7 mouse cellular contexts compared by ENCODE assay signal in genomic region chr4:139636373-139636772, GRCm38 (mm10). TPM values are rescaled to one million over a fixed set of nuclear protein-coding genes. Genes with fewer than 3 reads are reported as not detected.
DNase-seq lines count a peak whose midpoint lies in the region; ATAC-seq and TF ChIP-seq lines count a peak whose summit lies in the region.

No protein-coding gene starts in this region.

- H3K36me3 ChIP-seq in midbrain, embryonic 11.5 days (ENCODE audit: control insufficient read depth, insufficient read depth, low read length) = no peaks in the 10 kb centered on the region
- H3K36me3 ChIP-seq in midbrain, embryonic 15.5 days (replicated peaks) = 0 out of 2 replicates have a peak, but pooled peaks cover 8% of the 10 kb centered on the region
- peaks cover 14% of the 10 kb centered on the region for H3K36me3 ChIP-seq in liver, postnatal 0 days (replicated peaks; ENCODE audit: insufficient read depth, low read length)

- 27% methylated on average over 7 of the region's 7 CpGs for WGBS in midbrain, embryonic 11.5 days
- WGBS in midbrain, embryonic 15.5 days = 24% methylated on average over 7 of the region's 7 CpGs
- WGBS in liver, postnatal 0 days (ENCODE audit: insufficient replicate concordance) = 35% methylated on average over 7 of the region's 7 CpGs

- no peak overlapping the region for H3K27ac ChIP-seq in midbrain, embryonic 11.5 days (ENCODE audit: low read depth, low read length)
- H3K27ac ChIP-seq in midbrain, embryonic 15.5 days = no peak overlapping the region
- no peak overlapping the region for H3K27ac ChIP-seq in cortical plate, adult 2 months (ENCODE audit: insufficient read depth, low read length)
- no peak overlapping the region for H3K27ac ChIP-seq in liver, postnatal 0 days (ENCODE audit: low read depth)

- TF ChIP-seq POLR2A in cortical plate, adult 2 months (IDR thresholded peaks at IDR 0.05; ENCODE audit: extremely low read depth, insufficient read depth, low read length) = no peak

- H3K4me3 ChIP-seq in midbrain, embryonic 11.5 days (ENCODE audit: low read depth, low read length) = no peak overlapping the region
- H3K4me3 ChIP-seq in midbrain, embryonic 15.5 days = no peak overlapping the region
- no peak overlapping the region for H3K4me3 ChIP-seq in cortical plate, adult 2 months (ENCODE audit: insufficient read depth, low read length)
- no peak overlapping the region for H3K4me3 ChIP-seq in liver, postnatal 0 days (ENCODE audit: low read depth, low read length)

- no peaks in the 10 kb centered on the region for H3K9me3 ChIP-seq in midbrain, embryonic 11.5 days (ENCODE audit: control insufficient read depth, low read length)
- no peaks in the 10 kb centered on the region for H3K9me3 ChIP-seq in midbrain, embryonic 15.5 days
- no peaks in the 10 kb centered on the region for H3K9me3 ChIP-seq in liver, postnatal 0 days (ENCODE audit: low read length)

- no peak overlapping the region for H3K9ac ChIP-seq in midbrain, embryonic 11.5 days (ENCODE audit: low read length)
- H3K9ac ChIP-seq in midbrain, embryonic 15.5 days = no peak overlapping the region
- H3K9ac ChIP-seq in liver, postnatal 0 days (replicated peaks) = no peak overlapping the region

- H3K4me1 ChIP-seq in midbrain, embryonic 11.5 days (ENCODE audit: control insufficient read depth, insufficient read depth, low read length) = peaks cover 13% of the 10 kb centered on the region
- H3K4me1 ChIP-seq in midbrain, embryonic 15.5 days = peaks cover 11% of the 10 kb centered on the region
- no peaks in the 10 kb centered on the region for H3K4me1 ChIP-seq in cortical plate, adult 2 months (ENCODE audit: control insufficient read depth, insufficient read depth, low read length)
- H3K4me1 ChIP-seq in liver, postnatal 0 days (ENCODE audit: insufficient read depth) = peaks cover 12% of the 10 kb centered on the region

- TF ChIP-seq EP300 in liver, postnatal 0 days (IDR thresholded peaks at IDR 0.05; ENCODE audit: low read depth) = no peak

- no peak for ATAC-seq in midbrain, embryonic 11.5 days (ENCODE audit: low FRiP score)
- no peak for ATAC-seq in midbrain, embryonic 15.5 days (replicated peaks)
- ATAC-seq in inflammation-experienced regulatory T-cells, adult 6 months = peak; percentile 56
- no peak for ATAC-seq in liver, postnatal 0 days

- DNase-seq in midbrain, embryonic 11.5 days (ENCODE audit: low spot score, missing footprints) = peak; percentile 99
- peak; percentile 49 for DNase-seq in adipocyte (ENCODE audit: low spot score)
- DNase-seq in liver, postnatal 0 days = peak; percentile 81
- peak; percentile 84 for DNase-seq in right cerebral cortex, postnatal 14 days

- H3K27me3 ChIP-seq in midbrain, embryonic 11.5 days (ENCODE audit: control insufficient read depth, insufficient read depth, low read length) = no peaks in the 10 kb centered on the region
- no peaks in the 10 kb centered on the region; the same call in 1 of the 2 replicates for H3K27me3 ChIP-seq in midbrain, embryonic 15.5 days (replicated peaks)
- H3K27me3 ChIP-seq in liver, postnatal 0 days (ENCODE audit: insufficient read depth, low read length) = no peaks in the 10 kb centered on the region

- H3K4me2 ChIP-seq in midbrain, embryonic 11.5 days = no peak overlapping the region
- no peak overlapping the region for H3K4me2 ChIP-seq in midbrain, embryonic 15.5 days
- H3K4me2 ChIP-seq in liver, postnatal 0 days (ENCODE audit: low read depth, low read length) = no peak overlapping the region

- peak; percentile 97 for TF ChIP-seq CTCF in cortical plate, adult 2 months (IDR thresholded peaks at IDR 0.05; ENCODE audit: extremely low read depth, insufficient read depth, low read length)
- TF ChIP-seq CTCF in liver, postnatal 0 days (IDR thresholded peaks at IDR 0.05; ENCODE audit: low read depth) = peak; percentile 97

RNA-seq across cellular contexts. Expression of gene Aldh4a1, which starts 13.7 kb away (rescaled TPM):
- 9.9 and 11.2 TPM in 2 replicates for polyA plus RNA-seq in midbrain, embryonic 11.5 days (2014; fragmentation: Nextera tagmentation; extraction: Ambion mirVana)
- polyA plus RNA-seq in midbrain, embryonic 15.5 days (2015; fragmentation: Nextera tagmentation; extraction: Ambion mirVana) = 27.1 and 32.0 TPM in 2 replicates
- polyA plus RNA-seq in cortical plate, adult 2 months (2012; rRNA removed) = 20.6 and 22.8 TPM in 2 replicates
- 10 to 100 TPM in 1 of 3 experiments, 1 to 10 TPM in 2; 7.5 to 12.0 (median 8.6) TPM for polyA plus RNA-seq in inflammation-experienced regulatory T-cells, adult 6 months (2017; shearing (Covaris generic))
- 81.2 and 86.3 TPM in 2 replicates for polyA plus RNA-seq in liver, postnatal 0 days (2015; fragmentation: Nextera tagmentation; extraction: Ambion mirVana)

RNA-seq across cellular contexts. Expression of gene Tas1r2, which starts 17.0 kb away (rescaled TPM):
- polyA plus RNA-seq in midbrain, embryonic 11.5 days (2014; fragmentation: Nextera tagmentation; extraction: Ambion mirVana) = not detected in 2 replicates
- polyA plus RNA-seq in midbrain, embryonic 15.5 days (2015; fragmentation: Nextera tagmentation; extraction: Ambion mirVana) = not detected in 2 replicates
- not detected in 2 replicates for polyA plus RNA-seq in cortical plate, adult 2 months (2012; rRNA removed)
- polyA plus RNA-seq in inflammation-experienced regulatory T-cells, adult 6 months (2017; shearing (Covaris generic)) = not detected
- polyA plus RNA-seq in liver, postnatal 0 days (2015; fragmentation: Nextera tagmentation; extraction: Ambion mirVana) = not detected in 2 replicates

RNA-seq across cellular contexts. Expression of gene Gm21969, which starts 33.4 kb away (rescaled TPM):
- not detected in 2 replicates for polyA plus RNA-seq in midbrain, embryonic 11.5 days (2014; fragmentation: Nextera tagmentation; extraction: Ambion mirVana)
- polyA plus RNA-seq in midbrain, embryonic 15.5 days (2015; fragmentation: Nextera tagmentation; extraction: Ambion mirVana) = not detected in 2 replicates
- polyA plus RNA-seq in cortical plate, adult 2 months (2012; rRNA removed) = not detected in 2 replicates
- polyA plus RNA-seq in inflammation-experienced regulatory T-cells, adult 6 months (2017; shearing (Covaris generic)) = not detected
- 0.04 TPM in 1 of 2 replicates, not detected in the other for polyA plus RNA-seq in liver, postnatal 0 days (2015; fragmentation: Nextera tagmentation; extraction: Ambion mirVana)

Comparison
In these comparisons a context has a peak if more than half of its experiments do, and no peak if none do; other contexts are left out.
1. DNase-seq: peak in every context shown above with its lines; median percentile 99 in midbrain, embryonic 11.5 days; 84 in right cerebral cortex, postnatal 14 days; 81 in liver, postnatal 0 days; 49 in adipocyte.